Mouse (Mus musculus): ENCODE measurements around the gene Ap1ar. TPM values are rescaled to one million over a fixed set of nuclear protein-coding genes. Genes with fewer than 3 reads are reported as not detected.

Ap1ar gene
- total RNA-seq, 1 experiment from 2014 or later: 58.7 TPM

GRCm38 (mm10) chr3:127843941-127844327 lies 6.6 kb upstream of the Ap1ar start:
- ATAC-seq (ENCODE audit: extremely low read depth, insufficient number of reproducible peaks, low FRiP score, poor library complexity, severe bottlenecking): no peak

GRCm38 (mm10) chr3:127843324-127843940 lies 6.1 kb upstream of the Ap1ar start:
- no peak for ATAC-seq (ENCODE audit: extremely low read depth, insufficient number of reproducible peaks, low FRiP score, poor library complexity, severe bottlenecking)

GRCm38 (mm10) chr3:127841926-127842325 lies 4.6 kb upstream of the Ap1ar start:
- ATAC-seq (ENCODE audit: extremely low read depth, insufficient number of reproducible peaks, low FRiP score, poor library complexity, severe bottlenecking): no peak

GRCm38 (mm10) chr3:127837972-127838644 lies 785 bp upstream of the Ap1ar start:
- no peak for ATAC-seq (ENCODE audit: extremely low read depth, insufficient number of reproducible peaks, low FRiP score, poor library complexity, severe bottlenecking)

- ATAC-seq (ENCODE audit: extremely low read depth, insufficient number of reproducible peaks, low FRiP score, poor library complexity, severe bottlenecking): no peak
These were observed 547 bp downstream of the Ap1ar start for GRCm38 (mm10) chr3:127836798-127837153.

GRCm38 (mm10) chr3:127835594-127835993 lies 1.7 kb downstream of the Ap1ar start:
- ATAC-seq (ENCODE audit: extremely low read depth, insufficient number of reproducible peaks, low FRiP score, poor library complexity, severe bottlenecking): no peak

- no peak for ATAC-seq (ENCODE audit: extremely low read depth, insufficient number of reproducible peaks, low FRiP score, poor library complexity, severe bottlenecking)
These were observed 3.3 kb downstream of the Ap1ar start for GRCm38 (mm10) chr3:127834040-127834439.

- ATAC-seq (ENCODE audit: extremely low read depth, insufficient number of reproducible peaks, low FRiP score, poor library complexity, severe bottlenecking): no peak
These were observed 6.2 kb downstream of the Ap1ar start for GRCm38 (mm10) chr3:127831079-127831478.

GRCm38 (mm10) chr3:127830183-127830582 lies 7.1 kb downstream of the Ap1ar start:
- no peak for ATAC-seq (ENCODE audit: extremely low read depth, insufficient number of reproducible peaks, low FRiP score, poor library complexity, severe bottlenecking)

- ATAC-seq (ENCODE audit: extremely low read depth, insufficient number of reproducible peaks, low FRiP score, poor library complexity, severe bottlenecking): no peak
These were observed 10.2 kb downstream of the Ap1ar start for GRCm38 (mm10) chr3:127827123-127827522.

GRCm38 (mm10) chr3:127826503-127826902 lies 10.8 kb downstream of the Ap1ar start:
- ATAC-seq (ENCODE audit: extremely low read depth, insufficient number of reproducible peaks, low FRiP score, poor library complexity, severe bottlenecking): no peak

- peak; percentile 81 for ATAC-seq (ENCODE audit: extremely low read depth, insufficient number of reproducible peaks, low FRiP score, poor library complexity, severe bottlenecking)
These were observed 13.1 kb downstream of the Ap1ar start for GRCm38 (mm10) chr3:127823886-127824863.

- ATAC-seq (ENCODE audit: extremely low read depth, insufficient number of reproducible peaks, low FRiP score, poor library complexity, severe bottlenecking): no peak
These were observed 16.1 kb downstream of the Ap1ar start for GRCm38 (mm10) chr3:127821209-127821608.

- ATAC-seq (ENCODE audit: extremely low read depth, insufficient number of reproducible peaks, low FRiP score, poor library complexity, severe bottlenecking): no peak
These were observed 16.9 kb downstream of the Ap1ar start for GRCm38 (mm10) chr3:127820400-127820799.

GRCm38 (mm10) chr3:127818694-127819663 lies 18.3 kb downstream of the Ap1ar start:
- ATAC-seq (ENCODE audit: extremely low read depth, insufficient number of reproducible peaks, low FRiP score, poor library complexity, severe bottlenecking): no peak

- ATAC-seq (ENCODE audit: extremely low read depth, insufficient number of reproducible peaks, low FRiP score, poor library complexity, severe bottlenecking): no peak
These were observed 20.1 kb downstream of the Ap1ar start for GRCm38 (mm10) chr3:127817120-127817683.

- ATAC-seq (ENCODE audit: extremely low read depth, insufficient number of reproducible peaks, low FRiP score, poor library complexity, severe bottlenecking): no peak
These were observed 28.2 kb downstream of the Ap1ar start for GRCm38 (mm10) chr3:127809103-127809502.

- no peak for ATAC-seq (ENCODE audit: extremely low read depth, insufficient number of reproducible peaks, low FRiP score, poor library complexity, severe bottlenecking)
These were observed 29.5 kb downstream of the Ap1ar start for GRCm38 (mm10) chr3:127807846-127808245.

Data from neutrophil, adult 5-6 weeks (primary cell).